Mouse (Mus musculus) heart, embryonic 12.5 days (tissue): ENCODE measurements at regions not wholly inside any gene's neighbourhood (a gene's known extent, or its start where the extent isn't known, plus 50 kb on each side); places are given as distances from the start of the nearest gene placed in this dataset.

Experiments used
- ATAC-seq: fragments of 200-750 bp; cut with Nextera tagmentation; 2 replicates; pipeline ENCODE4 v1.8.0; 2017; ENCODE audit warnings: moderate TSS enrichment, moderate library complexity; ENCODE audit not compliant: insufficient number of reproducible peaks, low FRiP score
- H3K27ac ChIP-seq: fragments of 300-500 bp; sonication (generic); 2 replicates; pipeline ENCODE4 v1.5.1; 2016; ENCODE audit warnings: mild to moderate bottlenecking, moderate library complexity; ENCODE audit not compliant: poor library complexity, severe bottlenecking
- H3K27me3 ChIP-seq: fragments of 300-500 bp; sonication (generic); replicated peaks from 2 replicates; pipeline ENCODE4 v1.6.1; 2016; ENCODE audit warnings: mild to moderate bottlenecking, moderate library complexity
- H3K36me3 ChIP-seq: fragments of 300-500 bp; sonication (generic); 2 replicates; pipeline ENCODE4 v1.6.1; 2016; ENCODE audit warnings: mild to moderate bottlenecking, moderate library complexity
- H3K4me1 ChIP-seq: fragments of 300-500 bp; sonication (generic); replicated peaks from 2 replicates; pipeline ENCODE4 v1.6.1; 2016; ENCODE audit warnings: mild to moderate bottlenecking
- H3K4me2 ChIP-seq: fragments of 300-500 bp; sonication (generic); 2 replicates; pipeline ENCODE4 v1.6.1; 2016; ENCODE audit warnings: mild to moderate bottlenecking, moderate library complexity
- H3K4me3 ChIP-seq: fragments of 300-500 bp; sonication (generic); 2 replicates; pipeline ENCODE4 v1.5.1; 2016; ENCODE audit warnings: mild to moderate bottlenecking
- H3K9ac ChIP-seq: fragments of 300-500 bp; sonication (generic); 2 replicates; pipeline ENCODE4 v1.6.1; 2016; ENCODE audit warnings: mild to moderate bottlenecking, moderate library complexity
- H3K9me3 ChIP-seq: fragments of 300-500 bp; sonication (generic); replicated peaks from 2 replicates; pipeline ENCODE4 v1.6.1; 2016; ENCODE audit warnings: mild to moderate bottlenecking, moderate library complexity
- WGBS: fragments of 180-500 bp; shearing (Covaris S2); methylation state at CpG from one replicate; pipeline ENCODE4 v1.1.7; 2016; 5-methylcytosine and 5-hydroxymethylcytosine counted together

DNA sequence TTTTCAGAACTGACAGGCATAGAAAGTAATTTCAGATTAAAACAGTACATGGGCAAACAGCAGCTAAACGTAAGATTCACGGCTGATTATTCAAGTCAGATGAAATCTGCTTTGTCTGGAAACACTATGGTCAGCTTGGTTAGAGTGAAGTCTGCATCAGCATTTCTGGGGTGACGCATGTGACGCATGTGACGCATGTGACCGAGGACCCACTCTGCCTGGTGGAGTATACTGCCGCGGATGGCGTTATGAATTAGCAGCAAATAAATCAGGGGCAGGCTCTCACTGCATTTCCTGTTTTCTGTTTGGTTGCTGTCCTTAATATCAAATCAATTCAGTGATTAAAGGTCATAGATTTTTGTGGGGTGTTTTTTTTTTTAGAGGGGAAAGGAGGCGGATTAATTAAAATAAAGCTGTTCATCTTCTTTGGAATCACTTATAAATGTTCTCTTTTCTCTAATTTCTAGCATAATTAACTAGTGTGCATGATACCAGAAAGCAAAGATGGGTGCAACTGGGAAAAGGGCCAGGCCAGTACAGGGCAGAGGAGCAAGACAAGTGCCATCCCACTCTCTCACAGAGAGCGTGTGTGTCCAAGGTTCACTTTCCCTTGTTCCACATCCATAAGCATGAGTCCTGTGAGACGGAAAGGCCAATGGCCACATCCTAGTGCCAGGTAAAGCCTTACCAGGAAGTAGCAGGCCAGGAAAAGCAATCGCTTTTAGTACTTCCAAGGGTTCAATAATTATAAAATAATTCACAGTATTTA lies 285.7 kb upstream of the Smim15 start:
- Histone ChIP-seq H3K4me1 (no peaks in the 10 kb centered on the region), H3K4me3 (no peak overlapping the region), H3K36me3 (peaks cover 6% of the 10 kb centered on the region; the same call in 1 of the 2 replicates), H3K27ac (no peak overlapping the region), H3K9ac (no peak overlapping the region), H3K9me3 (peaks cover 5% of the 10 kb centered on the region), H3K27me3 (no peaks in the 10 kb centered on the region), H3K4me2 (no peak overlapping the region)
- WGBS: 90% methylated on average over 13 of the region's 13 CpGs
- ATAC-seq: no peak

DNA sequence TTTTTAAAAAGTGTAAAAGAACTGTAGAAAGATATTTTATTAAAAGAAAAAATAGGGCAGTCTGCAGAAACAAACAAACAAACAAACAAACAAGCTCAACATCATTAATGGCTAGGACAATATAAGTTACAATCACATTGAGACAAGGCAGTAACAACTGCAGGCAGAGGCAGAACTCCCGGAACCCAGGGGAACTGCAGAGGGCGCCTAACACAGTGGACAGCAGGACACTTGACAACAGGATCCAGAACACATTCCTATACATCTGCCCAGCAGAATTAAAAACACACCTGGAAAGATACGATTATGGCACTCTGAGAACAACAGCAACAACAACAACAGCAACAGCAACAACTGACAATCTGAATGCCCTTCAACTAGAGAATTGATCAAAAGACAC lies 291.5 kb upstream of the Smim15 start:
- Histone ChIP-seq H3K4me3 (no peak overlapping the region), H3K4me2 (no peak overlapping the region), H3K4me1 (no peaks in the 10 kb centered on the region), H3K27me3 (no peaks in the 10 kb centered on the region), H3K36me3 (peaks cover 6% of the 10 kb centered on the region; the same call in 1 of the 2 replicates), H3K9me3 (peaks cover 5% of the 10 kb centered on the region), H3K9ac (no peak overlapping the region), H3K27ac (no peak overlapping the region)
- 54% methylated on average over 3 of the region's 3 CpGs for WGBS
- ATAC-seq: no peak

DNA sequence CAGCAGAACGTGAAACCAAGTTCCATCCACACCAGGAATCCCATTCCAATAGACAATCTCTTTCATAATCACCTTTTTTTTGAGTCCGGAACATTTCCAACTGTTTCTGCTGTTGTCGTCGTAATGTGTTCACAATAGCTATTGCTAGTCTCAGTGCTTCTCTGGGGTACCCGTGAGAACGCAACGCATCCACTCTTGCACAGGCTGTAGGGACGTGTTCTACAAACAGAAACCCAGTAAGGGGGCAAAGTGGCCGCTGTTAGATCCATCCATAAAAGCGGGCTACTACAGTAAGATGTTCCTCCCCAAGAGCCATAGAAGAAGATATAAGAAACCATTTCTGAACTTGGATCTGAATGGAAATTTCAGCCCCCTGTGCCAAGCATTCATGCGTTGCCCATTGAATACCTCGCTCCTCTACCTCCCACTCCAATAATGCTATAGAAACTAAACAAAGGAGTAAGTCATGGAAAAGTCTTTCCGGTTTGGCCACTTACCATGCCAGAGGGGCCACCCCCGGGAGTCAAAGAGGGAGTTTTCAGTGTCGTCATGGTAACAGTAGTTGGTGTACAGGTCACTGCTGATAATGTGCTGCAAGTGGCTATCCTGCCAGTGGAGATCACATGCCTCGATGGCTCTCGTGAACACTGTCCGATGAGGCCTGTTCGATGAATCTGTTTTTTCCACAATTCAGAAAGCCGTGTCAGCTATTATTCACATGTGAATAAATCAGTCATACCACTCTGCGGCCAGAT lies 300.6 kb upstream of the Smim15 start:
- Histone ChIP-seq H3K27ac (no peak overlapping the region), H3K4me1 (no peaks in the 10 kb centered on the region)
- WGBS: 87% methylated on average over 21 of the region's 21 CpGs

DNA sequence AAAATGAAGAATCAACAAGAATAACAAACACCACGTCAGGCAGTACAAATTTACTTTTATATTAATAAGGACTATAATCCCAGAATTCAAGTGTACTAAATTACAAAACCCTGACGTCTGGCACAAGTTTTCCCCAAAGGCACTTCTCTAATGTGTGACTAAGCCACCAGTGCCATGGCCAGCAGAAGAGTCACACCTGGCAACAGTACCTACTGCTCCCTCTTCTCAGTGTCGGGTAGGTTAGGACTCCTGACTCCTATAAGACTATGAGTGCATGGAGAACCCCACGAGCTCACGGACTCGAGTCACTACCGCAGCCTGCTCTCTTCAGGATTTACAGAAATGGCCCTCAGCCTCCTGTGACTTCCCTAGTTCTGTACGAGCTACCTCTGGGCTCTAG lies 307.7 kb upstream of the Smim15 start:
- H3K27ac ChIP-seq: no peak overlapping the region
- 0 out of 2 replicates have a peak, but pooled peaks cover 5% of the 10 kb centered on the region for H3K36me3 ChIP-seq
- H3K9me3 ChIP-seq: no peaks in the 10 kb centered on the region
- 82% methylated on average over 8 of the region's 8 CpGs for whole genome bisulfite sequencing
- H3K9ac ChIP-seq: no peak overlapping the region
- no peaks in the 10 kb centered on the region for H3K27me3 ChIP-seq
- no peaks in the 10 kb centered on the region for H3K4me1 ChIP-seq
- no peak for ATAC-seq
- H3K4me3 ChIP-seq: no peak overlapping the region
- H3K4me2 ChIP-seq: no peak overlapping the region

More for the DNA sequence above, 300.6 kb upstream of the Smim15 start:
- Histone ChIP-seq H3K9me3 (no peaks in the 10 kb centered on the region), H3K9ac (no peak overlapping the region), H3K27me3 (no peaks in the 10 kb centered on the region), H3K4me3 (no peak overlapping the region), H3K4me2 (no peak overlapping the region), H3K36me3 (peaks cover 27% of the 10 kb centered on the region)
- ATAC-seq: no peak

DNA sequence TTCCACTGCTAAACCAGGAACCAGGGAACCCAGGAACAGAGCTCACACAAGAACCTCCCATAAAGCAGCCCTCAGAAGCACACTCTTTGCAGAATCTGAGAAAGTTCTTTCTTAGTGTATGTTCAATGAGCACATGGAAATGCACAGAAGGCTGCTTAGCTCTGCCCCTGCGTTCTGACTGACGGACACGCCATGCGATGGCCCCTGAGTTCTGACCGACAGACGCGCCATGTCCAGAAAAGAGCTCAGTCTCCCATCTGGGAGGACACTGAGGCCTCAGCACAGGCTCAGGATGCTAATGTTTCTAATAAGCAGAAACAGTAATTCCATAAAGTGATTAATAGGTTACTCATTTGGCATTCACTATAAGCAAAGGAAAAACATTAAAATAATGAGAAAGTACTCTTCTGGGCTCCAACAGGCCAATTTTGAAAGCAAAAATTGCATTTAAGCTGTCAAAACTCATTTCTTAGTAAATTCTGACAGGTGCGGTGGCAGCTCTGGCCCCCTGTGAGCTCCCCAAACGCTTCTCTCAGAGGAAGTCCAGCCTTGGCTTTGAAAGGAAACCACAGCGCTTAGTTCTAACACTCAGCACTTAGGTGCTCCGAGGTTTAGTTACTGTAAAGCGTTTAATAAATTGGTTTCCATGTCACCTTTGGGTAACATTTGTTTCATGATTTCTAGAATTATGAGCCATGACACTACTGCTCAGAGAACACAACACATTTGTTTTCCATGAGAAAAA lies 309.9 kb upstream of the Smim15 start:
- H3K4me1 ChIP-seq: no peaks in the 10 kb centered on the region
- H3K9me3 ChIP-seq: no peaks in the 10 kb centered on the region
- no peak for ATAC-seq
- H3K27ac ChIP-seq: no peak overlapping the region
- H3K4me3 ChIP-seq: no peak overlapping the region
- no peaks in the 10 kb centered on the region for H3K27me3 ChIP-seq
- H3K9ac ChIP-seq: no peak overlapping the region
- no peak overlapping the region for H3K4me2 ChIP-seq
- WGBS: 89% methylated on average over 12 of the region's 12 CpGs
- peaks cover 19% of the 10 kb centered on the region for H3K36me3 ChIP-seq

DNA sequence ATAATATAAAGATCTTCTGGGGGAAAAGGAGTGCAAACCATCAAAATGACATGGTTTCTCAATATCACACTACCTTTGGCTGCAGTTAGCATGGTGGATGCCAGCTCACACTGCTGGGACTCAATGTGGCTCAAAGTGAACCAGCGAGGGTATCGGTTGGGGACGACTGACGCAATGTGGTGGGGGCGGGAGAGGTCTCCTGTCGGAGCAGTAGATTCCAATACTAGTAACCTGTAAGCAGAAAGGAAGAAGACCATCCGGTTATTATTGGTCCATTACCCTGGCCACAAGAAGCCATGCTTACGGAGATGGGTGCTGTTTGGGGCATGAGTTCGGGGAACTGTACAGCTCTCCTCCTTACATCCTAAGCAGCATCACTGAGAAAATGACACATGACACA lies 313.3 kb upstream of the Smim15 start:
- H3K9ac ChIP-seq: no peak overlapping the region
- H3K4me3 ChIP-seq: no peak overlapping the region
- no peak overlapping the region for H3K27ac ChIP-seq
- no peak for ATAC-seq
- WGBS: 93% methylated on average over 9 of the region's 9 CpGs
- no peaks in the 10 kb centered on the region for H3K4me1 ChIP-seq
- H3K36me3 ChIP-seq: peaks cover 41% of the 10 kb centered on the region
- no peaks in the 10 kb centered on the region for H3K9me3 ChIP-seq
- H3K27me3 ChIP-seq: no peaks in the 10 kb centered on the region
- H3K4me2 ChIP-seq: no peak overlapping the region

DNA sequence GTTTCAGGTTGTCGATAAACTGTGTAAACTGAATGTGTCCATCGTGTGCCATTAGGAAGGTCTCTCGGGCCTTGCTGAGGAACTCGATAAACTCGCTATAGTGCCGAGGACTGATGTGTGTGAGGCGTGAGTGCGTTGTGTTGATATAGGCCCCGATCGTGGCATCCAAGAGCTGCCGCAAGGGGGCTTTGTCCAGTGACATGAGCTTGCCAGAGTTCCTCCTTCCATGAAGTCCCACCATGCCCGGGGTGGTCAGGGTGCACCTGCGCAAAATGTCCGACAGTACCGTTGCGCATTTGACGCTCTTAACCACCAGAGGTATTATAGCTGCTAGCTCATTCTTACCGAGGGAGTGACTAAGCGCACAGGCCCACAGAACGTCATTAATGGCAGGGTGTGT lies 317.8 kb upstream of the Smim15 start:
- Histone ChIP-seq H3K36me3 (peaks cover 38% of the 10 kb centered on the region), H3K4me1 (no peaks in the 10 kb centered on the region), H3K4me2 (no peak overlapping the region), H3K9ac (no peak overlapping the region), H3K27ac (no peak overlapping the region), H3K27me3 (no peaks in the 10 kb centered on the region), H3K4me3 (no peak overlapping the region), H3K9me3 (no peaks in the 10 kb centered on the region)
- 94% methylated on average over 20 of the region's 20 CpGs for WGBS
- ATAC-seq: no peak

DNA sequence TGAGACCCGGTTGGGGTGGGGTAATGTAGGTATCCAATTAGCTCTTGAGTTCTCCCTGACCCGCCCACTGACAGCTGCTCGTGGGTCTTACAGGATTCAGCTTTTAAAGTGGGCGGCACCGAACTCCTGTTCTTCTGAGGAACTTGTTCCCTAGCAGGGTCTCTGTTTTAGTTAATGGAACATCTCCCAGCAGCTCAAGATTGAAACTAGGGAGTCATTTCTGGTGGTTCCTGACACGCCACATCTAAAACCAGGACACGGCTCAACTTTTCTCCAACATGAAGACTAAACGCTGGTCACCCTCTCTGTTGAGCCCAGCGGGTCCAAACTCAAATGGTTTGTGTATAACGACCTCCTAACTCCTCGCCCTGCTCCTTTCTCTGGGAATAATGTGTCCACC lies 322.3 kb upstream of the Smim15 start:
- Histone ChIP-seq H3K36me3 (peaks cover 8% of the 10 kb centered on the region), H3K9me3 (no peaks in the 10 kb centered on the region), H3K4me1 (no peaks in the 10 kb centered on the region), H3K4me3 (no peak overlapping the region), H3K27me3 (no peaks in the 10 kb centered on the region), H3K27ac (no peak overlapping the region), H3K9ac (no peak overlapping the region), H3K4me2 (no peak overlapping the region)
- no peak for ATAC-seq
- WGBS: 84% methylated on average over 11 of the region's 11 CpGs

DNA sequence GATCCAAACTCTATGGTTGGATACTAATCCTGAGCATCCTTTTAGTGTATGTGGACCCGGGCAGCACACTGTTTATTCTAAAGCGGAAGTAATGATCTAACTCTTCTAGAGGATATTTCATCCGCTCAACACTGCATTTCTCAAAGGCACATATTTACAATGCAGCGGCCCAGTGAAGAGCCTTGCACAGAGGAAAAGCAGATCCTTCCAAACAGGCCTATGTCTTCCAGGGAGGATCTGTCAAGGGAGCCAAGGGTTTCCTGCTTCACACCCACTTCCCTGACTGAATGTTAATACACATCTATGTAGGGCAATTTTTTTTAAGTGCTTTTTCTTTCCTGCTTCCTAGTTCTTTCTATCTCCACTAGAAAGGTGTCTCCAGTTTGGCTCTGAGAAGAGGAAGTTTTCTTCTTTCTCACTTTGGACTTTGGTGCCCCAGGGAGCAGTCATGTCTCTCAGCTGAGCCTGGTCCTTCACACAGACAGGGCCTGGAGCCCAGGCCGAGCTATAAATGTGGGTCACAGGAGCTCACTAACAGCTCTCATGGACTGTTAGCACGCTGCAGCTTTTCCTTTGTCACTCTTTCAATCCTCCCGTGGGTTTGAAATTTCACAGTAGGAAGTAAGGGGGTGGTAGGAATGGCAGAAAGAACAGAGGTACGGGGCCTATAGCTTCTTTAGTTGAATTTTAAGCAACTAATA lies 323.2 kb upstream of the Smim15 start:
- no peak overlapping the region for H3K27ac ChIP-seq
- no peak overlapping the region for H3K9ac ChIP-seq
- WGBS: 79% methylated on average over 8 of the region's 8 CpGs
- no peaks in the 10 kb centered on the region for H3K36me3 ChIP-seq
- H3K27me3 ChIP-seq: no peaks in the 10 kb centered on the region
- H3K9me3 ChIP-seq: no peaks in the 10 kb centered on the region
- ATAC-seq: no peak
- no peak overlapping the region for H3K4me2 ChIP-seq
- no peak overlapping the region for H3K4me3 ChIP-seq
- no peaks in the 10 kb centered on the region for H3K4me1 ChIP-seq

DNA sequence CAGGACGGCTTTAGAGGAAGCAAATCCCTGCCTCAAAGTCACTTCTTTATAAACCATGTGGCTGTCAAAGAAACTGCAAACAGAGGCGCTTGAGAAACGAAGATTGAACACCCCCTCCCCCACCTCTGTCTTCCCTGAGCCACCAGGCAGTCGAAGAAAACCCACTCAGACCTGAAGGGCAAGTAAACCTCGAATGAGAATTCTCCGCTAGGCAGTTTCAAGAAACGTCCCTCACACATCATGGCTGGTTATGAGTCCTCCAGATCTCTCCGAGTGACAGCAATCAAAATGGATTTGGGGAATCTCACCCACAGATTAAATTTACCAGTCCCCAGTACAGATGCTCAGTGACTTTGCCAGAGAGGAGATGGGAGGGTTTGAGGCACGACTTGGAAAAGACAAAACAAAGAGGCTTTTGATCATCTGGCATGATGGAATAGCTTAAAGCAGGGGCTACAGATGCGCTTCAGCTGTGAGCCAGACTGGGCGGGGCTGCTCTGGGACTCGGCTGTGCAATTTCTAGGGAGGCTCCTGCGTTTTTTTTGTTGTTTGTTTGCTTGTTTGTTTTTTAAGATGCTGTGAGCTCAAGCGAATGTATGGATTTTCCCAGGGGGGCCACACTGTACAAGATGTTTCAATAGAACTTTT lies 325.1 kb upstream of the Smim15 start:
- no peak for ATAC-seq
- WGBS: 58% methylated on average over 14 of the region's 14 CpGs

More for the DNA sequence above, 325.1 kb upstream of the Smim15 start:
- Histone ChIP-seq H3K4me2 (no peak overlapping the region), H3K9me3 (no peaks in the 10 kb centered on the region), H3K4me1 (no peaks in the 10 kb centered on the region), H3K4me3 (no peak overlapping the region), H3K27me3 (no peaks in the 10 kb centered on the region), H3K27ac (no peak overlapping the region), H3K9ac (no peak overlapping the region), H3K36me3 (no peaks in the 10 kb centered on the region)
